Mouse (Mus musculus) mouse trophoblast stem cell (cell line): ENCODE measurements around the gene Scn3a.
"Not testable (repeated sequence)": the region's sequence is repeated elsewhere in the genome, so short reads cannot be mapped to it uniquely, and the experiment has no call there.

Experiments used
- in situ Hi-C, 2 experiments: fragments of 300-500 bp; cut with MseI, MboI; formaldehyde crosslinking; loops; 2 replicates in 1 of 2; 3 replicates in 1 of 2; pipeline ENCODE4 v1.15.1; 2025

The Scn3a gene

DNA sequence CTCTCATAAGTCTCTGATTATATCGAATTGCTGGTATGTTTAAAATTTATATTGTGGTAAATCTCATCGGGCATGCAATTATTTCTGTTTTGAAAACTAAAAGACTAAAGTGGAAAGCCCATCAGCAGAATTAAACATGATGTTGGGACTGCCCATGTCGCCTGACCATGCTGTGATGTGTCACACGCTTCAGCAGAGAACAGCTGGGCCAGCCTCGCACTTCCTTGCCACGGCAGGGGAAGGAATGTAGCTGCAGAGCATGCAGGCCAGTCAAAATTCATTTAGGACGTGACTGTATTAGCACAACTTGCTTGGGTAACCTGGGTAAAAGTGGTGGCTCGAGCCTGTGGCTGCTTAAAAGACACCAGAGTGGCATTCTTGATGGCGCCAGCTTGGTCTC, 77.0 kb downstream of the Scn3a start:
- in situ Hi-C loops: no loop called here

- in situ Hi-C loops: no loop called here
Measured at GRCm38 (mm10) chr2:65483434-65483833, 84.0 kb downstream of the Scn3a start.

GRCm38 (mm10) chr2:65481007-65481672, 86.3 kb downstream of the Scn3a start:
- in situ Hi-C loops: no loop called here

GRCm38 (mm10) chr2:65471311-65471882, 96.0 kb downstream of the Scn3a start:
- in situ Hi-C loops: no loop called here

- in situ Hi-C loops: no loop called here
Measured at GRCm38 (mm10) chr2:65465694-65466093, 101.7 kb downstream of the Scn3a start.

DNA sequence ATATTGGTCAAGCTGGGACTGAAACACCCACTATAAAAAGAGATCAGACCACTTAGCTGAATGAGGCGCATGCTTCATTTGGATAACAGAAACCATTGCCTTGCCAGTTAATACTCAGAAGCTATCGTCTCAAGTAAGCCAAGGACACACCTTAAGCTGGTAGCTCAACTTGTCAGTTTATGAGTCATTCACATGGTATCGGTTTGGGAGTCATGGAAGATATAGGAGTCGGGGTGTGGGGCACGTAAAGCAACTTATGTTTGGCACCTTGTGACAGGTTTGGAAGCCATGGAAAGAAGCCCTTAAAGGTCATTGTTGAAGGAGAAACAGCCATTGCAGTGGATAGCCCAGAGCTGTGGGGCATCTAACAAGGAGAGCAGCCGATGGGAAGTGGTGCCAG, 113.7 kb downstream of the Scn3a start:
- in situ Hi-C loops: no loop called here

DNA sequence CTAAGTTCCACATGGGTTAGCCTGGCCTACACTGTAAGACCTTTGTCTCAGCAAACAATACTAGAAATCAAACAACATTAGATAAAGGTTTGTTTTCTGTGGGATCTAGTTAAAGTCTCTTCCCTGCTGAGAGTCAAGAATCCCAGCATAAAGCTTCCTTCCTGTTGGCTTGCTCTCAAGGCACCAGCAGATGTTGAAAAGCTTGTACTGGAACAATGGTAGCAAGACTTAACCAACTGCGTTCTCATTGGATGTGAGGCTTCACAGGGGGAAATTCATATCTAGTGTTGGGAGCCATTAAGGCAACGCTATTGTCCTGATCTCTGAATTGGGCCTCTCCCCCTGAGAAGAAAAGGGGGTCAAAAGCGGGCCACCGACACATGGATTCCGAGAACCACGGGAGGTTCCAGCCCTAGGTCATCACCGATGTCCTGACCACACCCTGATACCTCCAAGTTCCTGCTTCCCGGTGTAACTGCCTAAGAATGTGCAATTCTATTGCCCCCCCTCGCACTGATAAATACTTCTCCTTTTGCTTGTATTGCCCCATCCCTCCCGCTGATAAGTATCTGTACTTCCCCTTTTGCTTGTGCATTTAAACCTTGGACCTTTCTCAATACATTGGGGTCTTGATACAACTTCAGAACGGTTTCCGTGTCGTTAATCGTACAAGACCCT, 115.9 kb downstream of the Scn3a start:
- in situ Hi-C loops: not testable (repeated sequence)

DNA sequence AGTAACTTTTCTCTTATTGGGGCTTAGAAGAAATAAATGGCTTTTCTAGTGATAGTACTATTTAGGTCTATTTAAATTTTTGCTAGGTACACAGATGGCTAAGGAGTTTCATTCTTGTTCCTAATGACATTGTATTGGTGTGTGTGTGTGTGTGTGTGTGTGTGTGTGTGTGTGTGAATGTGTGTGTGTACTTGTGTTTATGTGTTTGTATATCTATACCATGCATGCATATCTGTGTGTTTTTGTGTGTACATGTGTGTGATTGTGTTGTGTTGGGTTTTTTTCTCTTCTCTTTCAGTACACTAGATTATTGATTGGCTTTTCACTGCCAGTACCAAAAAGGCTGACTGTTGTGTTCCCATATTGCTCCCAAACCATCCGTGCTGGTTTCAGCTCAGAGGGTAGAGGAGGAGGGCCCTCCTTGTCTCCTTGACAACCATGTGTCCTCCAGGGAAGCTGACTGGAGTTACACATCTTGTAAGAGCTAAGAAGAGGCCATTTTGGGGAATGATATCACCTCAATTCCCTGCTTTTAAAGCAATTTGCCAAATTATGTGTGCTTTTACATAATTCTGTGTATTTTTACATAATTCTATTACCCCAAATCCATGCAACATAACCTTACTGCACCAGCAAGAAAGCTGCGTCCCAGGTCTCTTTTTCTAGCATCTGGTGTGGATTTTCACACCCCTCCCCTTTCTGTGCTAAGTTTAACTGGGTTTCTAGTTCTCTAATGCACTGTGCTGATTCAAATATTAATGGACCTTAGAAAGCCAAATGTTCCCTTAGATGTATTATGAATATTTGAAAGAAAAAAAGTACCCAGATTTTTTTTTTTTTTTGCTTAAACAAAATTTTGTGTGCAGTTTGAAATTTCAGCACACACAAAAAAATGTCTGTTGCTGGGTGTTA, 116.7 kb downstream of the Scn3a start:
- in situ Hi-C loops: no loop called here

DNA sequence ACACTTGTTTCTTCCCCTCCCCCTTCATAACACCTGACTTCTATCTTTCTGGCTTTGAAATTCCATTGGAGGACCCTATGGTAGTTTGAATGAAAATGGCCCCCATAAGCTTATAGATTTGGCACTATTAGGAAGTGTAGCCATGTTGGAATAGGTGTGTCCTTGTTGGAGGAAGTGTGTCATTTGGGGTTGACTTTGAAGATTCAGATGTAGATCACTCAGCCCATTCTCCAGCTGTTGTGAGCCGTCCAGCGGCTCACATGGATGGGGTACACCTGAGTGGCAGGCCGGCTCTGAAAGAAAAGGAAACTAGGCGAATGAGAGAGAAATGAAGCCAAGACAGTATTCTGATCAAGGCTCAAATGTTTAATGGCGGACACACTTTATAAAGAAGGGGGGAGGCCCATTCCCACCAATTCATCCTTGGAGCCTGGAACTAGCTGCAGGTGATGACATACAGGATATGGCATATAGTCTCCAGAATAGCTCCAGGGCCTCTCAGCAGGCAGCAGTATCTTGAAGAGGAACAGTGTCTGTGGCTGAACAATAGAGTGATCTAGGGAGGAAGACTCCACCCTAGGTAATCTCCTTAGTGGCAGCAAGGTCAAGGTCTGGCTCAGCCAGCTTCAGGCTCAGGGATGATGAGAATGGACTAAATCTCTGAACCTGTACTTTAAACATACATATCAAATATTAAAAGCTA, 118.2 kb downstream of the Scn3a start:
- in situ Hi-C loops: no loop called here

GRCm38 (mm10) chr2:65443082-65443481, 124.3 kb downstream of the Scn3a start:
- in situ Hi-C loops: no loop called here

DNA sequence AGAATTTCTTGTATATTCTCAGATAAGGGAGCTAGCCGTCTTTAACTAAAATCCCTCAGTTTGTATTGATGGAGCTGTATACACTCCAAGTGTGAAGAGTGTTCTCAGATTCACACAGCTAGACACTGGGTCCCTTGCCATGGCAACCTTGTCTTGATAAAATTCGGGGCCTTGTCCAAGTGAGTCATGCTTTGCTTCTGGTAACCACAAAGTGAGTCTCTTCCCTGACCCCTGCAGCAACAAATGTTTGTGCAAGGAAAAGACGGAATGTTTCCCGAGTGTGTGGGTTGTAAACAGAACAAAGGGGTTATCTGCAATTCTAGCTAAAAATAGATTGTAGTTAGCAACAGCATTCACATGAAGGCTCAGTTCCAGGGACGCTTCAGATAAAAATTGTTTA, 125.9 kb downstream of the Scn3a start:
- in situ Hi-C loops: no loop called here

- in situ Hi-C loops: no loop called here
Measured at GRCm38 (mm10) chr2:65441110-65441509, 126.3 kb downstream of the Scn3a start.

DNA sequence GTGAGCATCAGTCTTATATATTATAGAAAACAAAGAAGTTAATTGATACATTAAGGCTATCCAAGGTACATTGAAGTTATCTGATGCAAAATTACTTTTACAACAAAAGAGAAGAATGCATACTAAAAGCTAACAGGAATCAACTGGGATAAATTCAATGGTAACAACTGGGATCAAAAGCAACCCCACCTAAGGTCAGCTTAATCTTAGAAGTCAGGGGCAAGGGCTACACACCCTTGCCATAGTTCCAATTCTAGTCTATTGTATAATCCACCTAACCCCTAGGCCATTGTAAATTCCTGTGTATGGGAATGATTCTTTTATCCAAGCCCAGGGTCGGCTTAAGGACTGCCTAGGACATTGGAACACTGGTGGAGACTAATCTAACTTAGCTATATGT, 130.5 kb downstream of the Scn3a start:
- in situ Hi-C loops: no loop called here

DNA sequence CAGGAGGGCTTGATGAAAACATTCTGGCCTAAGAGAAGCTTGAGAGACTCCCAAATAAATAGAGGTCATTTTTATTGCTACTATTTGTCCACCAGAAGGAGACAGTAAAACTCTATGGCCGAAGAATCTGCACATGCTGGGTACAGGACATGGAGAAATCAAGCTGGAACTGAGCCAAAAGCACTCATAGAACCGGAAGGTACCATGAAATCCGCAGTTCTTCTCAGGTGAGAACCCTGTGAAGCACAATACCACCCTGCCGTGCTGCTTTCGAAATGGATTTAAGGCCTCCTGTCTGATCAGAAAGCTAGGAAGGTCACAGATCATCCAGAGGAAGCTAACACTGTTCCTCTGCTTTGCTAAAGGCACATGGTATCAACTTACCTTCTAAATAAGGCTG, 143.9 kb downstream of the Scn3a start:
- in situ Hi-C loops: no loop called here

DNA sequence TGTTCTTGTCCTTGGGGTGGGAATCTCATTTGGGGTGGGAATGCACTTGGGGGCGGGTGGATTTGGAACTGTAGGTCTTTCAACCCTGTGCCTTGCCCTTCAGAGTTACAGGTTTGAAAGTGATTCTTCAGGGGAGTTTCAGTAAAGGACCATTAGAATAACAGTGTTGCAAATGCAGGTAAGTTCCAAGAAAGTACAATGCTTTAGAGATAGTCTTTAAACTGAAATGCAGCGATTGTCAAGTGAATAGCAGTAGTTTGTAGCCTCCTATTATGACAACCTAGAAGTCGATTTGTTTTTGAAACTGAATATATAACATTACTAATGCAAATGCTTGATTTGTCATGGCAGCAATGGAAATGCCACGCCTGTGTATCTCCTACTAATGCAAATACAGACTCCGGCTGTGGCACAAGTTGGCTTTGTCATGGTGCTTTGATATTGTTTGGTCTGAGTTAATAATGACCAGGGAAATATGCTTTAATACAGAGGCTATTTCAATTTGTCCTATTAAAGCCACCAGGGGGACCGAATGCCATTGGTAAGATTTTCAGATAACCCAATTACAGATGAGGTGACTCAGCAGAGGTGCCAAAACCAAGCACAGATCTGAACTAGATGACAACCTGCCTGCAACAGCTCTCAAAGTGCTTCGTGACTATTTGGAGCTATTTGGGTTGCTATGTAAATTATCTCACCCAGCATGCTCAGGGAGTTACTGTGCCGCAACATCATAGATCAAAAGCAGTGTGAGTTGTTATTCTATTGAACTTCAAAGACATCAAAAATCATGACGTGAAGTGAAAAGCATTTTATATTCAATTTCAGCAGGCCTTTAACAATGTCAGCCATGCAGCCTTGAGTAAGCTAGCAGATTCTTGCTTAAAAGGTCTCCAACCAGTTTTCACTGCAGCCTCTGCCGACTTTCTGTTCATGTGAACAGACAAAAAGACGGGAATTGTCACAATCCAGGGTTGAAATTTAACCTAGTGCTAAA, 145.9 kb downstream of the Scn3a start:
- in situ Hi-C loops: no loop called here

DNA sequence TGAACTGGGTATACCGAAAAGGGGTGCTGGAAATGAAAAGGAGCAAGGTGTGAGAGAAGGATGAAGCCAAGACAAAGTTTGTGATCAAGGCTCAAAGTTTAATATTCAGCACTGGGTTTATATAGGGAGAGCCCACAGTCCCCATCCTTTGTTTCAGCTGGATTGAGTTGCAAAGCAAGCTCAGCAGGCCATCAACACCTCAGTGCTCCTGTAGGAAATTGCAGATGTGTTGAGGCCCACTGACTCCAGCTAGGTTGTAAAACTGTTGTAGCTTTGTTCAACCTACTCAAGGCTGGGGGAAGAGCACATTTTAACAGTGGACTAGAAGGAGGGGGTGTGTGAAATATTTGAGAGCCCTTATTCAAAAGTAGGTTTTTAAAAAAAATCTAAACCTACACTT, 148.8 kb downstream of the Scn3a start:
- in situ Hi-C loops: no loop called here

- in situ Hi-C loops: no loop called here
Measured at GRCm38 (mm10) chr2:65416535-65416934, 150.9 kb downstream of the Scn3a start.

- in situ Hi-C loops: no loop called here
Measured at GRCm38 (mm10) chr2:65415294-65415693, 152.1 kb downstream of the Scn3a start.

DNA sequence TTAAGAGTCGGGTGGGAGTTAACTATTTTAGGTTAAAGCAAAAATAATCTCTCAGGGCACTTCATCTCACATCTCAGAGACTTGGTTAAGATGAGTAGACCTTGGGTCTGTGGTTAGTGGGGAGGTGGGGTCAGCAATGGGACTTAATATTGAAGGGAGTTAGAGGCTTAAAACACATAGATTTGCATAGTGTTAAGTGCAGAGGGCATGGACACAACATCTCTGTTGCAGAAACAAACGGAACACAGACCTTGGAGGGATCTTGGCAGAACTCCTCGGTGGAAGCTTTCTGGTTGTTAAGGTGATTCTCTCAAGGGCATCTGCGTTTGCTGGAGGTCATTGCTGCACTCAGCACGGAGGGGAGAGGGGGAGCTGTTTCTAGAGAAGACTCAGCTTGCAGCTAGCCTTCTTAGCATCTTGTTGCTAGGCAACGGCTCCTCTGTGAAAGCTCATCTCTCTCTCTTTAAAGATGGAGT, 152.6 kb downstream of the Scn3a start:
- in situ Hi-C loops: loop anchor here (5.0 kb wide), 1 partner anchor 152 kb away; the partner anchor contains the start of gene Scn3a (in 2 of the 2)

DNA sequence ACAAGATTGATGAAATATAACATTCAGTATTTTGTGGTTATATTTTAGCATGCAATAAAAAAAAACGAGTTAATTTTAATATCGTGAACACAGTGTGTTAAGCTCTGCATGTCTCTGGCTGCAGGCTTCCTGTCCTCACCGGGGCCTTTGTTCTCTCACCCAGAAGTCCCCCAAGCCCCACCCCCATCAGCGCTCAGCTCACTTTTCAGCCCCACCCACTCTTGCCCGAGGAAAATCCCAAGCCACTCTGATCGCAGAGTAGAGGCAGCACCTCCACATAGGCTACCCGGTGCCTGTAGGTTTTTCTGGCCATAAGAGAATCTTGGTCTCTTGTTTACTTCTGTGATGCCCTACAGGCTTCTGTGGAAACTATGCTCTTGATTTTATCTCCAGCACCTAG, 153.2 kb downstream of the Scn3a start:
- in situ Hi-C loops: loop anchor here (5.0 kb wide), 1 partner anchor 153 kb away; the partner anchor contains the start of gene Scn3a (in 2 of the 2)
